Mouse (Mus musculus): ENCODE results near the gene Ppp4r4. TPM values are rescaled to one million over a fixed set of nuclear protein-coding genes. Genes with fewer than 3 reads are reported as not detected.
"Not testable (repeated sequence)": the region's sequence is repeated elsewhere in the genome, so short reads cannot be mapped to it uniquely, and the experiment has no call there.

Gene Ppp4r4
- total RNA-seq, 2 experiments from 2014 or later: 3.3 to 3.7 TPM

DNA sequence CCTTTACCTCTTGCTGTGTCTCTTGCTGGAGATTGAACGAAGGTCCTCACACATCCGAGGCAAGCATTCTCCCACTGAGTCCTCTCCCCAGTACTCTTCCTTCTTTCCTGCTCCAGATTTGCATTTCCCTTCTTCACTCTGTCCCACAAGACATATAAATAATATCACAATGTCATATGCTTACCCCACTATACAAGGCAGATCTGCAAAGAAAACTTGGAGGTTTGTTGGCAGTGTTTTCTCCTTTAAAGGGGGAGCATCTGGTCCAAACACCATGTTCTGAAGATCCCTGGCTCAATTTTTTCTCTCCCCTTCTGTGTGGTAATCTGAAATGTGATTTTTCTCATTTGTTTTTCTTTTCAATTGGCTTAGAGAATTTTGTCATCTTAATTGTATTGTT, 102.3 kb downstream of the Ppp4r4 start:
- DNase-seq (ENCODE audit: low spot score in 2 of 2): no peak

GRCm38 (mm10) chr12:103635846-103636245, 103.8 kb downstream of the Ppp4r4 start:
- DNase-seq (ENCODE audit: low spot score in 2 of 2): no peak

DNA sequence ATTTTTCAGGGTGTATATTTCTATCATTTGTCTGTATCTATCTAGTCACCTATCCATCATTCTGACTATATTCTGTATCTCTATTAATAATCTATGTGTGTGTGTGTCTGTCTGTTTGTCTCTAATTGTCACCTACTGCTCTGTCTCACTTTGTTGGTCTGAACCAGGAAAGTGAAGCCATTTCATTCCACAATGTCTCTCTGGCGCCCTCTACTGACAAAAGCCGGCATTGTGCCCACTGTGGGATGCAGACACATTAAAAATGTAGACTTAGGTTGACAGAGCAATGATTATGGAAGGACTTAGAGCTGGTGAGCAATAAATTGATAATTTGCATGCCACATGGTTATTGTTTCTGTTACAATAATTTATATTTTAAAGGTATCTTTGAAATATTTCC, 111.3 kb downstream of the Ppp4r4 start:
- DNase-seq (ENCODE audit: low spot score in 2 of 2): peak; percentile 54 to 71

- no peak for DNase-seq (ENCODE audit: low spot score in 2 of 2)
These were observed 111.7 kb downstream of the Ppp4r4 start for GRCm38 (mm10) chr12:103643818-103644217.

- no peak for DNase-seq (ENCODE audit: low spot score in 2 of 2)
These were observed 112.5 kb downstream of the Ppp4r4 start for GRCm38 (mm10) chr12:103644601-103645000.

GRCm38 (mm10) chr12:103646314-103646713, 114.2 kb downstream of the Ppp4r4 start:
- no peak for DNase-seq (ENCODE audit: low spot score in 2 of 2)

DNA sequence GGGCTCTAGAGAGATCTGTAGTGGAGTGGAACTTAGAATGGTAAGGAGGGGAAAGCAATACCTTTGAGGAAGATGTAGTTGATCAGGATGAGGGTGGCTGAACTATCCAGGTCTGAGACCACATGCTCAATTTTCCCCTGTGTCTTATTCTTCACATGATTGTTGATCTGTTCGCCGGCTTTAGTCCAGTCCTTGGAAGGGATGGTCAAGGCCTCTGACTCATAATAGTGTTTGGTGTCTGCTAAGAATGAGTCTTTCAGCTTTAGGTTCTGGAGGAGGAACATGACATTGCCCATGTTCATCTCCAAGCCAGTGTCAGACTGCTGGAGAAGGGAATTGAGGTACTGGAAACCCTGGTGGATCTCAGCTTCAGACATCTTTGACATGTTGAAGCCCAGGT, 121.8 kb downstream of the Ppp4r4 start:
- no peak for DNase-seq (ENCODE audit: low spot score in 2 of 2)

DNA sequence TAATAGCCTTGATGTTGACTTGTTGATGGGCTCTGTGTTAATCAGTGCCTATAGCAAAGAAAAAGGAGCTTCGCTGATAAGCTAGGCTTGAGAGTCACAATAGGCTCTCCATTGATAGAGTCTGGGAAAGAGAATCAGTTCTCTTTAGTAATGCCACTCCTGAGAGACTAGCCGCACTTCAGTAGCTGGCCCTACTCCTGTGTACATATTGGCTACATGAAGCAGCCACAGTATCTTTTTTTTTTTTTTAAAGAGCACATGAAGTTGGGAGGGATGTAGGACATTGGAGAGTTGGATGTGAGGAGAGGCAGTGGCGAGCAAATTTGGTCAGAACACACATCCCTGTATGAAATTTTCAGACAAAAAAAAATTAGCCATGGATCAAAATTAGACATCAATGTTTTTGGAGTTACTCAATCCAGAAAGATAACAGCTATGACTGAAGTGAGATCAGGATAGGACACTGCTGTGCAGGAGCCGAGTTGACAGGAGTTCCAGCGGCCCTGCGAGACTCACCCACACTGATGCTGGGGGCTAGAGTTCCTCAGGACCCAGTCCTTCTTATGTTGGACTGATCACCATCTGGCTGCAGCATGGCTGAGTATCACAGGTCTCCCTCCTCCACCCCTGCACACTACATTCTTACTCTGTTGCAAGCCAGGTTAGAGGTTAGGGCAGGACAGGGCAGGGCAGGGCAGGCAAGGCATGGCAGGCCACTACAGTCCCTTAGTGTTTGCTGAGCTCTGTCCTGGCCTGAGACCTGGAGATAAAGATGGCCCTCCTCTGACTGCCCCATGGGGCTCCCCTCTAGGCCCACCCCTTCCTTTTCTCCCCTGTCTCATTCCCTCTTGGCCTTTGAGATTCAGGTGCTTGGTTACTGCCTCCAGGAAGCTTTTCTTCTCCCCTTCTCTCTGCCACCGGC, 123.3 kb downstream of the Ppp4r4 start:
- no peak for DNase-seq (ENCODE audit: low spot score in 2 of 2)

GRCm38 (mm10) chr12:103656848-103657626, 125.0 kb downstream of the Ppp4r4 start, which contains the start of gene Serpina6:
Serpina6 (minus strand) TSS chr12:103657212.
- DNase-seq (ENCODE audit: low spot score in 2 of 2): no peak

DNA sequence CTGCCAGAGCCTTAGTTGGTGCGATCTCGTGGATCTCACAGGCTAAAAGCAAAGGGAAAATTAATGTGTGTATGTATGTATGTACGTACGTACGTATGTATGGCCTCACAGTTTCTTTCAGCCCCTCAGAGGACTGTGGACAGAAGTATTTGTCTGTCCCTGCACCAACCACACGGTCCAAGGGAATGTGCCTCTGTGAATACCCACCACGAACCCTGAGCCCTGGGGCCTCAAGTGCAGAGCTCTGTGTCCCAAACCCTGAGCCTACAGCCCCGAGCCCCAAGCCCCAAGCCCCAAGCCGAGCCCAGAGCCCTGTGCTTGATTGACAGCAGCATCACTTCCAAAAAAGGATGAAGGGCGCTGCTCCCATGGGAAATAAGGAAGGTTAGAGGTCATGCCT, 125.9 kb downstream of the Ppp4r4 start:
- no peak for DNase-seq (ENCODE audit: low spot score in 2 of 2)

DNA sequence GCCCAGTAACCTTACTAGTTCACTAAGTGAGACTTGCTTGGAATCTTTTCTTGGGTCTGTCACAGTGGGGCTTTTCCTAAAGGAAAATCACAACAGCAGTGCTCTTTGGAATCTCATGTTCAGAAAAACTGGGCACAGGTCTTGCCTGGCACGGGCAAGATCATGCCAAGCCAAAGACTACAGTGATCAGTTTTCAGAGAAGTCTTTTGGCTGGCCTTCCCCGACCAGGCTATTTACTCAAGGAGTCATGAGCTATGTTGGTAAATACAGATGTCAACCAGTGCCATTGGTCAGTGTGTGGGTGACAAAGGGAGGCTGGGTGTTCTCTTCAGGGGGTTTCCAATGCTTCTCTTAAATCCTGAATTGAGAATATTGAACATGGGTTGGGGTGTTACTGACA, 127.1 kb downstream of the Ppp4r4 start:
- DNase-seq (ENCODE audit: low spot score in 2 of 2): no peak

DNA sequence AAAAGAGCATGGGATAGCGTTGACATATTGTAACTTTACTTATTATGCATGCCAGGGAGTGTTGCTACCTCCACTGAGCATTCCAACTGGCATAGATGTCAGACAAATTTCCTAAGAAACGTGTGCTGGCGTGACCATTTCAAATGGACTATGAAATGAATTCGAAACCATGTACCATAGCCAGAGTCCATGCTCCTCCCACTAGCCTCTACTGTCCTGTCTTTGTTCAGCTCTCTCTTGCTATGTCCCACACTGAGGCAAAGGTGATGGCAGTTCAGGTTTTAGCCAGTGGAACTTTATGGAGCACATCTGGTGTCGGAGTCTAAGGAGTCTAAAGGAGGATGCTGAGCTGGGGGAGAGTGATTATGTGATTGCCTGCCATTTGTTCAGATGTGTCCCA, 128.0 kb downstream of the Ppp4r4 start:
- DNase-seq (ENCODE audit: low spot score in 2 of 2): no peak

DNA sequence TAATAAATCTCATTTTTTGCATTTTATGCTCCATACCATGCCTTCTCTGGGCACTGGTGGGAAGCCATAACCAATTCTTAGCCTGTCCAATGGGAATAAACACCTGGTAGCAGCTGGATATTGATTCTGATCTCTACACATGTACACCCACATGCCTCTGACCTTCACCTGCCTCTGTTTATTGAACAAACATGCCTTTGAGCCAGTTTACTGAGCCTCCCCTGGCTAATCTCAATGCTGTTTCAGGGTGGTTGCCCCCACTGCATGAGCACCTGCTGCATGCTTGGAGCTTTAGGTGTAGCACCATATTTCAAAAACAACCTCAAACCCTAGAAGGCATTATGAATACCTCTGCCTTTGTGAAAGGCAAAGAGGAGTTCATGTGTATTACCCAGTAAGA, 130.0 kb downstream of the Ppp4r4 start:
- not testable (repeated sequence) for DNase-seq (ENCODE audit: low spot score in 2 of 2)

Other genes starting within 250 kb of the Ppp4r4 start
- gene Fam181a, start 221.3 kb upstream of the Ppp4r4 start, total RNA-seq (2021): not detected
- gene Asb2, start 176.3 kb upstream of the Ppp4r4 start, total RNA-seq (2021): 1 to 10 TPM; 2.5 to 5.2 TPM
- gene Otub2, start 143.6 kb upstream of the Ppp4r4 start, total RNA-seq (2021): 1 to 10 TPM; 3.2 to 3.5 TPM
- gene 9330161L09Rik, start 124.5 kb upstream of the Ppp4r4 start, total RNA-seq (2021): 1 to 10 TPM; 2.6 to 3.0 TPM
- 100 to 1,000 TPM; 109 to 116 TPM for gene Ddx24, start 106.5 kb upstream of the Ppp4r4 start, total RNA-seq (2021)
- gene Ifi27, start 98.1 kb upstream of the Ppp4r4 start, total RNA-seq (2021): 100 to 1,000 TPM; 377 to 414 TPM
- 10 to 100 TPM; 10.1 to 11.7 TPM for gene Ifi27l2a, start 88.6 kb upstream of the Ppp4r4 start, total RNA-seq (2021)
- gene Ifi27l2b, start 75.1 kb upstream of the Ppp4r4 start, total RNA-seq (2021): not detected
- 10 to 100 TPM in 1 of 2 experiments, 1 to 10 TPM in 1; 1.5 to 11.8 TPM for gene Serpina10, start 99.2 kb downstream of the Ppp4r4 start, total RNA-seq (2021)
- 1 to 10 TPM in 1 of 2 experiments, under 1 TPM in 1; 0.76 to 3.0 TPM for gene Serpina6, start 124.9 kb downstream of the Ppp4r4 start, total RNA-seq (2021)
- not detected for gene Serpina16, start 143.9 kb downstream of the Ppp4r4 start, total RNA-seq (2021)
- gene Serpina1f, start 163.2 kb downstream of the Ppp4r4 start, total RNA-seq (2021): not detected
- gene Serpina1d, start 241.3 kb downstream of the Ppp4r4 start, total RNA-seq (2021): 100 to 1,000 TPM in 1 of 2 experiments, 10 to 100 TPM in 1; 11.7 to 342 TPM